Mouse (Mus musculus) liver, embryonic 14.5 days (tissue): ENCODE results near the gene BC005537.

Experiments used
- CTCF ChIP-seq: IDR thresholded peaks from 2 replicates; pipeline ENCODE4 v1.5.1; 2016; ENCODE audit warnings: antibody characterized with exemption, low read depth, control low read depth
- EP300 ChIP-seq: IDR thresholded peaks from 2 replicates; pipeline ENCODE4 v1.6.1; 2016; ENCODE audit warnings: antibody characterized with exemption, low read depth

GRCm38 (mm10) chr13:24851989-24852388 is 50.5 kb downstream of the BC005537 start:
- no peak for TF ChIP-seq CTCF
- TF ChIP-seq EP300: no peak
